10 mouse cellular contexts compared by ENCODE assay signal in genomic region chr7:100919809-100920107, GRCm38 (mm10). TPM values are rescaled to one million over a fixed set of nuclear protein-coding genes. Genes with fewer than 3 reads are reported as not detected.
DNase-seq lines count a peak whose midpoint lies in the region; ATAC-seq lines count a peak whose summit lies in the region.
"Had no signal": no experiment of that assay in that cellular context is flagged by ENCODE, and none has a peak within 500 bp of the region (broad histone marks: within the 10 kb centered on the region; RNA-seq: fewer than 3 reads in every experiment).

No protein-coding gene starts in this region.

- no peak overlapping the region for H3K4me2 ChIP-seq in midbrain, embryonic 11.5 days
- no peak overlapping the region for H3K4me2 ChIP-seq in midbrain, embryonic 13.5 days (replicated peaks)
- H3K4me2 ChIP-seq in limb, embryonic 15.5 days = no peak overlapping the region
- H3K4me2 ChIP-seq in forebrain, embryonic 15.5 days (replicated peaks) = no peak overlapping the region
- H3K4me2 ChIP-seq: liver, embryonic 15.5 days had no signal

- H3K9ac ChIP-seq in midbrain, embryonic 11.5 days (ENCODE audit: low read length) = no peak overlapping the region
- H3K9ac ChIP-seq in midbrain, embryonic 13.5 days (replicated peaks) = no peak overlapping the region
- H3K9ac ChIP-seq in limb, embryonic 15.5 days = no peak overlapping the region
- H3K9ac ChIP-seq in forebrain, embryonic 15.5 days (replicated peaks) = no peak overlapping the region
- H3K9ac ChIP-seq: liver, embryonic 15.5 days had no signal

- no peak overlapping the region for H3K4me3 ChIP-seq in midbrain, embryonic 11.5 days (ENCODE audit: low read depth, low read length)
- no peak overlapping the region for H3K4me3 ChIP-seq in midbrain, embryonic 13.5 days (replicated peaks)
- no peak overlapping the region for H3K4me3 ChIP-seq in limb, embryonic 15.5 days
- no peak overlapping the region for H3K4me3 ChIP-seq in forebrain, embryonic 15.5 days
- H3K4me3 ChIP-seq: liver, embryonic 15.5 days had no signal

- no peaks in the 10 kb centered on the region for H3K9me3 ChIP-seq in midbrain, embryonic 11.5 days (ENCODE audit: control insufficient read depth, low read length)
- no peaks in the 10 kb centered on the region for H3K9me3 ChIP-seq in midbrain, embryonic 13.5 days
- no peaks in the 10 kb centered on the region for H3K9me3 ChIP-seq in limb, embryonic 15.5 days
- no peaks in the 10 kb centered on the region for H3K9me3 ChIP-seq in forebrain, embryonic 15.5 days
- H3K9me3 ChIP-seq: liver, embryonic 15.5 days had no signal

- peaks cover 21% of the 10 kb centered on the region for H3K4me1 ChIP-seq in midbrain, embryonic 11.5 days (ENCODE audit: control insufficient read depth, insufficient read depth, low read length)
- H3K4me1 ChIP-seq in midbrain, embryonic 13.5 days (replicated peaks) = peaks cover 33% of the 10 kb centered on the region
- peaks cover 96% of the 10 kb centered on the region for H3K4me1 ChIP-seq in limb, embryonic 15.5 days
- H3K4me1 ChIP-seq in forebrain, embryonic 15.5 days = peaks cover 42% of the 10 kb centered on the region

- ATAC-seq in midbrain, embryonic 11.5 days (ENCODE audit: low FRiP score) = 0 out of 2 replicates have a peak, but pooled peaks have one; percentile 29
- ATAC-seq in midbrain, embryonic 13.5 days = no peak
- no peak for ATAC-seq in limb, embryonic 15.5 days (ENCODE audit: insufficient number of reproducible peaks, low FRiP score, low TSS enrichment, low read depth)
- ATAC-seq in granulocyte monocyte progenitor cell, adult 5-6 weeks (replicated peaks; ENCODE audit: poor library complexity, severe bottlenecking) = no peak
- ATAC-seq in forebrain, embryonic 15.5 days (replicated peaks) = no peak

- 37% methylated on average over 2 of the region's 2 CpGs for WGBS in midbrain, embryonic 11.5 days
- 21% methylated on average over 2 of the region's 2 CpGs for WGBS in midbrain, embryonic 13.5 days
- WGBS in limb, embryonic 15.5 days = 9% methylated on average over 2 of the region's 2 CpGs
- WGBS in forebrain, embryonic 15.5 days = 5% methylated on average over 2 of the region's 2 CpGs

- H3K27ac ChIP-seq in midbrain, embryonic 11.5 days (ENCODE audit: low read depth, low read length) = no peak overlapping the region
- H3K27ac ChIP-seq in midbrain, embryonic 13.5 days = no peak overlapping the region
- H3K27ac ChIP-seq in limb, embryonic 15.5 days = peak overlapping the region; percentile 83
- H3K27ac ChIP-seq in forebrain, embryonic 15.5 days (replicated peaks) = no peak overlapping the region
- H3K27ac ChIP-seq: liver, embryonic 15.5 days had no signal

- no peak for DNase-seq in midbrain, embryonic 11.5 days (ENCODE audit: low spot score, missing footprints)
- peak; percentile 63 to 69 for DNase-seq in heart, postnatal 14 days
- peak; percentile 69 for DNase-seq in testis, postnatal 14 days (ENCODE audit: low spot score)
- no peak for DNase-seq in frontal cortex, postnatal 10 days (ENCODE audit: low spot score in 2 of 2)

- no peaks in the 10 kb centered on the region for H3K27me3 ChIP-seq in midbrain, embryonic 11.5 days (ENCODE audit: control insufficient read depth, insufficient read depth, low read length)
- no peaks in the 10 kb centered on the region for H3K27me3 ChIP-seq in midbrain, embryonic 13.5 days
- no peaks in the 10 kb centered on the region for H3K27me3 ChIP-seq in limb, embryonic 15.5 days
- no peaks in the 10 kb centered on the region for H3K27me3 ChIP-seq in forebrain, embryonic 15.5 days

- intact Hi-C loops in heart, postnatal 14 days (cut with DNase I) = no loop called here

- H3K36me3 ChIP-seq in midbrain, embryonic 11.5 days (ENCODE audit: control insufficient read depth, insufficient read depth, low read length) = 0 out of 2 replicates have a peak, but pooled peaks cover 2% of the 10 kb centered on the region
- H3K36me3 ChIP-seq in midbrain, embryonic 13.5 days = no peaks in the 10 kb centered on the region
- peaks cover 49% of the 10 kb centered on the region for H3K36me3 ChIP-seq in limb, embryonic 15.5 days
- no peaks in the 10 kb centered on the region for H3K36me3 ChIP-seq in forebrain, embryonic 15.5 days
- H3K36me3 ChIP-seq: liver, embryonic 15.5 days had no signal

RNA-seq across cellular contexts. Expression of gene Arhgef17, which starts 12.1 kb away (rescaled TPM):
- 6.8 and 6.9 TPM in 2 replicates for polyA plus RNA-seq in midbrain, embryonic 11.5 days (2014; fragmentation: Nextera tagmentation; extraction: Ambion mirVana)
- 5.8 and 5.9 TPM in 2 replicates for polyA plus RNA-seq in midbrain, embryonic 13.5 days (2015; fragmentation: Nextera tagmentation; extraction: Ambion mirVana)
- 10 to 100 TPM; 30.3 to 31.6 TPM for total RNA-seq in heart, postnatal 14 days (2021)
- polyA plus RNA-seq in limb, embryonic 15.5 days (2015; fragmentation: Nextera tagmentation; extraction: Ambion mirVana) = 8.0 and 8.5 TPM in 2 replicates
- total RNA-seq in granulocyte monocyte progenitor cell, adult 5-6 weeks (2014; fragmentation: Nextera tagmentation) = 0.30 TPM in 1 of 2 replicates, not detected in the other
- not detected in 2 replicates for total RNA-seq in granulocyte monocyte progenitor cell, adult 5-6 weeks (2017)
- polyA plus RNA-seq in forebrain, embryonic 15.5 days (2015; fragmentation: Nextera tagmentation; extraction: Ambion mirVana) = 7.3 and 7.6 TPM in 2 replicates

RNA-seq across cellular contexts. Expression of gene P2ry6, which starts 54.7 kb away (rescaled TPM):
- 1.6 and 2.4 TPM in 2 replicates for polyA plus RNA-seq in midbrain, embryonic 11.5 days (2014; fragmentation: Nextera tagmentation; extraction: Ambion mirVana)
- 1.9 and 2.7 TPM in 2 replicates for polyA plus RNA-seq in midbrain, embryonic 13.5 days (2015; fragmentation: Nextera tagmentation; extraction: Ambion mirVana)
- 1 to 10 TPM; 4.1 to 4.5 TPM for total RNA-seq in heart, postnatal 14 days (2021)
- 6.0 and 7.9 TPM in 2 replicates for polyA plus RNA-seq in limb, embryonic 15.5 days (2015; fragmentation: Nextera tagmentation; extraction: Ambion mirVana)
- not detected in 2 replicates for total RNA-seq in granulocyte monocyte progenitor cell, adult 5-6 weeks (2014; fragmentation: Nextera tagmentation)
- total RNA-seq in granulocyte monocyte progenitor cell, adult 5-6 weeks (2017) = 0.17 TPM in 1 of 2 replicates, not detected in the other
- polyA plus RNA-seq in forebrain, embryonic 15.5 days (2015; fragmentation: Nextera tagmentation; extraction: Ambion mirVana) = 2.2 and 2.7 TPM in 2 replicates
- total RNA-seq: common myeloid progenitor, adult 5-6 weeks had no signal

RNA-seq across cellular contexts. Expression of gene Relt, which starts 56.5 kb away (rescaled TPM):
- polyA plus RNA-seq in midbrain, embryonic 11.5 days (2014; fragmentation: Nextera tagmentation; extraction: Ambion mirVana) = 1.7 and 2.2 TPM in 2 replicates
- 2.7 and 3.5 TPM in 2 replicates for polyA plus RNA-seq in midbrain, embryonic 13.5 days (2015; fragmentation: Nextera tagmentation; extraction: Ambion mirVana)
- total RNA-seq in heart, postnatal 14 days (2021) = 1 to 10 TPM; 2.4 to 3.3 TPM
- 4.4 and 6.2 TPM in 2 replicates for polyA plus RNA-seq in limb, embryonic 15.5 days (2015; fragmentation: Nextera tagmentation; extraction: Ambion mirVana)
- 12.5 and 13.4 TPM in 2 replicates for total RNA-seq in granulocyte monocyte progenitor cell, adult 5-6 weeks (2014; fragmentation: Nextera tagmentation)
- total RNA-seq in granulocyte monocyte progenitor cell, adult 5-6 weeks (2017) = 9.8 and 12.1 TPM in 2 replicates
- 3.8 and 4.3 TPM in 2 replicates for polyA plus RNA-seq in forebrain, embryonic 15.5 days (2015; fragmentation: Nextera tagmentation; extraction: Ambion mirVana)

Comparison
In these comparisons a context has a peak if more than half of its experiments do, and no peak if none do; other contexts are left out.
1. DNase-seq: peak in heart, postnatal 14 days (2 of 2) and testis, postnatal 14 days (single experiment); none in midbrain, embryonic 11.5 days (single experiment) and frontal cortex, postnatal 10 days (0 of 2).